Mouse (Mus musculus): Measurements from ENCODE around the gene Sarnp.

Gene Sarnp

GRCm38 (mm10) chr10:128891296-128892094 lies 74.4 kb downstream of the Sarnp start, which contains the start of gene Gdf11:
TSS of gene Gdf11 (minus strand) at chr10:128891718.
- DNase-seq (ENCODE audit: low read depth): no peak

- no peak for DNase-seq (ENCODE audit: low read depth)
Observed at GRCm38 (mm10) chr10:128892246-128892645, 75.1 kb downstream of the Sarnp start.

DNA sequence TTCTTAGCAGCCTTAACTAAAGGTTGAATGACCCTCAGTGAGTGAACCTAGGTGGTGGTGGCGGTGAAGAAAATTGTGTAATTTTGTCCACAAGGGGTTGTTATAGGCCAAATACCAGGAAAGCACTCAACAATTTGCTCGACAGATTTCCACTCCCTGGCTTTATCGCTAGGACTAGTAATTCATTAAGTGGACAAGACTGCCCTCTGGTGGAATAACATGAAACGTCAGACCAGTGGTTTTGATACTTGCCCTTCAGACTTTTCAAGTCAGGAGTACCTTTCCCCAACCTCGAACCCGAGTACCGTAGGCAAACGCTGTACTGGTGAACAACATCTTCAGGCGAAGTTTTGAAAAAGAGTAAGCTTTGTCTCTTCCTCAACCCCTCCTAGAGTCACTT lies 78.3 kb downstream of the Sarnp start:
- peak; percentile 86 for DNase-seq (ENCODE audit: low read depth)

GRCm38 (mm10) chr10:128895952-128896693 lies 79.0 kb downstream of the Sarnp start:
- no peak for DNase-seq (ENCODE audit: low read depth)

DNA sequence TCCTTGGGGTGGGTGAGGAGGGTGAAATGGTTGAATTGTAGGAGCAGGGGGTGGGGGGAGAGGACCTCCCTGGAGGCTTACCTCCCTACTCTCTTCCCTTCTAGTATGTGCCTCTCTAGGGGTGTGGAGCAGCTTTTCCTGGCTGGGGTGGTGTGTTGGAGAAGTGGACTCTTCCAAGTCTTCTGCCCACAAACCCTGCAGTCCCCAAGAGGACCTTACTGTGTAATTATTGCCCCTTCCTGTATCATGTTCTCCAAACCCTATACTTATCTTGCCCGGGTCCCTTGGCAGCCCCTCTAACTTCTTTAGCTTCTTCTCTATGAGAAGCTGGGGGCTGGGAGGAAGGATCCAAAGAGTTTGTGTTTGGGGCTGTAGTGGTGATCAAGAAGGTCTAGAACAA lies 79.7 kb downstream of the Sarnp start:
- DNase-seq (ENCODE audit: low read depth): no peak

DNA sequence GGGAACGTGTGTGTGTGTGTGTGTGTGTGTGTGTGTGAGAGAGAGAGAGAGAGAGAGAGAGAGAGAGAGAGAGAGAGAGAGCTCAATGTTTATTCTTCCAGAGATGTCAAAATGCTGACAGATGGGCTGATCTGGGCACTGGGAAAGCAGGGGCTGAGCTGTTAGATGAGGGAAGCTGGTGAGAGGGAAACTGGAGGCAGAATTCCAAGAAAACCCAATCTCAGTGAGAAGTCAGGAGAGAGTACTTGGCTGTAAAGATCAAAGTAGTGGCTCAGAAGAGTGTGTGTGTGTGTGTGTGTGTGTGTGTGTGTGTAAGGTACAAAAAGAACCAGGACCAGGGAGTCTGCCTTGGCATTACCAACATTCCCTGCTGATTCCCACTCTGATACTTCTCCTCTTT lies 80.4 kb downstream of the Sarnp start:
- no peak for DNase-seq (ENCODE audit: low read depth)

GRCm38 (mm10) chr10:128899759-128900490 lies 82.8 kb downstream of the Sarnp start:
- no peak for DNase-seq (ENCODE audit: low read depth)

GRCm38 (mm10) chr10:128900698-128901097 lies 83.6 kb downstream of the Sarnp start, which contains the start of gene Cd63:
TSS of gene Cd63 (plus strand) at chr10:128900989.
- no peak for DNase-seq (ENCODE audit: low read depth)

GRCm38 (mm10) chr10:128901409-128901808 lies 84.3 kb downstream of the Sarnp start:
- DNase-seq (ENCODE audit: low read depth): no peak

DNA sequence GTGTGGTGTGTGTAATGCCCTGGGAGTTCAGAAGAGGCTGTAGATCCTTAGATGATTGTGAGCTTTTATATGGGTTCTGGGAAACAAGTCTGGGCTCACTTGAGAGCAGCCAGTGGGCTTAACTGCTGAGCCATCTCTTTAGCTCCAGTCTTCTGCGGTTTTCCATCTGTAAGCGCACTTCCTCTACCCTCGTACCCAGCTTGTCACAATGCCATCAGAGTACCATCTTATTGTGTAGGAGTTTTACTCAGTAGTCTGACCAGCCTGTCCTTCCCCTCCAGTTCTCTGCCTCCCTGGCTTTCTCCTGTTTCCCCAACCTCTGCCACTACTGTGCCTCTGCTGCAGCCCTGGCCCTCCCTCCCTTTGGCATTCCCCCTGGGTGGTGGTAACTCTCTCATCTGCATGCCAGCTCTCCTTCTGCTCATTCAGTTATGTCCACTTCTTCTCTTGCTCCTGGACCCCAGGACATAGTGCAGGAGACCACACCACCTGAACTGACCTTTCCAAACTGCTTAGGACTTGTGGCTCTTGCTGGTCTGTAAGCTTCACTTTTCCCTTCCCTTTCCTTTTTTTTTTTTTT lies 85.4 kb downstream of the Sarnp start:
- DNase-seq (ENCODE audit: low read depth): no peak

- DNase-seq (ENCODE audit: low read depth): no peak
Observed at GRCm38 (mm10) chr10:128904812-128905211, 87.7 kb downstream of the Sarnp start.

- no peak for DNase-seq (ENCODE audit: low read depth)
Observed at GRCm38 (mm10) chr10:128908778-128909448, 91.8 kb downstream of the Sarnp start.

- DNase-seq (ENCODE audit: low read depth): no peak
Observed at GRCm38 (mm10) chr10:128909567-128910028, 92.5 kb downstream of the Sarnp start.

- DNase-seq (ENCODE audit: low read depth): no peak
Observed at GRCm38 (mm10) chr10:128910066-128910841, 93.1 kb downstream of the Sarnp start.

- DNase-seq (ENCODE audit: low read depth): no peak
Observed at GRCm38 (mm10) chr10:128911430-128911829, 94.3 kb downstream of the Sarnp start.

GRCm38 (mm10) chr10:128912268-128912667 lies 95.1 kb downstream of the Sarnp start:
- DNase-seq (ENCODE audit: low read depth): no peak

GRCm38 (mm10) chr10:128912791-128913190 lies 95.7 kb downstream of the Sarnp start:
- DNase-seq (ENCODE audit: low read depth): no peak

DNA sequence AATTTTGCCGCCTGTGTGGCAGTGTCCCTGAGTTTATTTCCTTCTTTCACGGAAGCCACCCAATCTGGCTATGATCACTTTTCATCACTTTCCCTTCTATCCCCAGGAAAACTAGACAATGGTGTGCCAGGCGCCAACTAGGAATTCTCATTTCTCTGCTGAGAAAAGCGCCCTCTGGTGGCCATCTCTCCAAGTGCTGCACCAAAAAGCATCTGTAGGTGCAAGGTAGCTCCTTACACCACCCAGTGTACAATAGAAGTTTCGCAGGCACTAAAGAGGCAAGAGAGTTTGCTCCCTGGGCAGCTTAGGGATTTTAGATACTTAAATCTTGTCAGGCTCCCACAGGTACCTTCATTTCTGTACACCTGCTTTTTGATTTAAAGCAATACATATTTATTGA lies 96.1 kb downstream of the Sarnp start:
- peak; percentile 76 for DNase-seq (ENCODE audit: low read depth)

DNA sequence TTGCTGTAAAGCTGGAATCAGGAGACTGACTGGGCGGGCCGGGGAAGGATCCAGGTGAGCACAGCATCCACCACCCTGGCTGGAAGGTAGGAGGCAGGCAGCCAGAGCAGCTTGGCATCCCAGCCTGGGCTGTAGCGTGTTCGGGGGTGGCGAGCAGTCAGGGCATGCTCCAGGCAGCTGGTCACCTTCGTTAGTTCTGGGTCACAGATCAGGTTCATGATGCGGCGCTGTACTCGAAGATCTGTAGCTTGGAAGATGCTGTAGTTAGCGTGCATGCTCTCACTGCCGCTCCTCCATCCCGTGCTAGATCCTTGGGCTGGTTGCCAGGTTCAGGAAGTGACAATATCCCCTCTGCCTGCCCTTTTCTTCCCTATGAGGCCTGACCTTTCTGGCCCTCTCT lies 96.6 kb downstream of the Sarnp start:
- DNase-seq (ENCODE audit: low read depth): no peak

- no peak for DNase-seq (ENCODE audit: low read depth)
Observed at GRCm38 (mm10) chr10:128915550-128915949, 98.4 kb downstream of the Sarnp start.

- no peak for DNase-seq (ENCODE audit: low read depth)
Observed at GRCm38 (mm10) chr10:128916665-128917064, 99.5 kb downstream of the Sarnp start.
